Mouse (Mus musculus) CH12.LX (cell line): ENCODE results near the gene Mpp4.

ENCODE experiments used
- CHD2 ChIP-seq: IDR thresholded peaks from 2 replicates; pipeline ENCODE4 v1.6.1; 2011; ENCODE audit warnings: low read length, improper control_type of control experiment
- CTCF ChIP-seq, 2 experiments: IDR thresholded peaks in 1 of 2; conservative IDR thresholded peaks in 1 of 2; 2 replicates each; pipeline ENCODE4 v1.5.1; 2011 to 2012; ENCODE audit warnings: low read depth in 2 of 2, low read length in 2 of 2, improper control_type of control experiment in 1 of 2, inconsistent platforms in 1 of 2, mild to moderate bottlenecking in 1 of 2, moderate library complexity in 1 of 2
- ELF1 ChIP-seq: IDR thresholded peaks from 2 replicates; pipeline ENCODE4 v1.6.1; 2014; ENCODE audit warnings: low read depth, mild to moderate bottlenecking, inconsistent platforms, low read length, improper control_type of control experiment
- EP300 ChIP-seq: IDR thresholded peaks from 2 replicates; pipeline ENCODE4 v1.6.1; 2011; ENCODE audit warnings: low read length, improper control_type of control experiment
- JUN ChIP-seq: IDR thresholded peaks from 2 replicates; pipeline ENCODE4 v1.6.1; 2011; ENCODE audit warnings: low read depth, mild to moderate bottlenecking, low read length, improper control_type of control experiment, moderate library complexity; ENCODE audit not compliant: insufficient read depth
- MAFK ChIP-seq: IDR thresholded peaks from 2 replicates; pipeline ENCODE4 v1.6.1; 2011; ENCODE audit warnings: low read length, improper control_type of control experiment; ENCODE audit not compliant: insufficient replicate concordance
- NRF1 ChIP-seq: IDR thresholded peaks from 2 replicates; pipeline ENCODE4 v1.6.1; 2014; ENCODE audit warnings: low read depth, mild to moderate bottlenecking, inconsistent platforms, low read length, improper control_type of control experiment, moderate library complexity
- PAX5 ChIP-seq: IDR thresholded peaks from 2 replicates; pipeline ENCODE4 v1.6.1; 2012; ENCODE audit warnings: low read length, inconsistent platforms, mixed read lengths
- POLR2A ChIP-seq: IDR thresholded peaks from 2 replicates; pipeline ENCODE4 v1.6.1; 2011; ENCODE audit warnings: low read depth, mild to moderate bottlenecking, improper control_type of control experiment, low read length
- RCOR1 ChIP-seq: conservative IDR thresholded peaks from 2 replicates; pipeline ENCODE4 v1.6.1; 2012; ENCODE audit warnings: low read depth, mild to moderate bottlenecking, inconsistent platforms, low read length, improper control_type of control experiment
- TCF12 ChIP-seq: IDR thresholded peaks from 2 replicates; pipeline ENCODE4 v1.6.1; 2014; ENCODE audit warnings: low read depth, mild to moderate bottlenecking, inconsistent platforms, low read length, improper control_type of control experiment
- UBTF ChIP-seq: IDR thresholded peaks from 2 replicates; pipeline ENCODE4 v1.6.1; 2012; ENCODE audit warnings: low read depth, mild to moderate bottlenecking, inconsistent platforms, low read length, improper control_type of control experiment, moderate library complexity
- ZC3H11A ChIP-seq: IDR thresholded peaks from 2 replicates; pipeline ENCODE4 v1.6.1; 2012; ENCODE audit warnings: low read depth, mild to moderate bottlenecking, inconsistent platforms, low read length, improper control_type of control experiment

- TF ChIP-seq ZC3H11A (no peak), CTCF (conservative IDR thresholded peaks at IDR 0.05 in 1 of 2, IDR thresholded peaks at IDR 0.05 in 1 of 2; ENCODE audit: low read depth in 2 of 2, low read length in 2 of 2) (no peak), ELF1 (no peak; the same call in 1 of the 2 replicates), POLR2A (peak; percentile 86), MAFK (0 out of 2 replicates have a peak, but pooled peaks have one; percentile 19), CHD2 (no peak), NRF1 (no peak), TCF12 (peak; percentile 73), UBTF (no peak), EP300 (peak; percentile 76), JUN (peak; percentile 90), PAX5 (no peak), RCOR1 (no peak)
These were observed 23.1 kb upstream of the Mpp4 start for GRCm38 (mm10) chr1:59186317-59186716.
